Mouse (Mus musculus): ENCODE data around the gene Mlxipl.

GRCm38 (mm10) chr5:135040777-135041176 lies 48.9 kb upstream of the Mlxipl start:
- TF ChIP-seq CTCF (IDR thresholded peaks at IDR 0.05; ENCODE audit: low read depth) (no peak), EP300 (IDR thresholded peaks at IDR 0.05; ENCODE audit: low read depth) (no peak)
